Mouse (Mus musculus) ES-E14 (cell line): ENCODE results near the gene Ugt1a10.

Experiments used
- HCFC1 ChIP-seq: IDR thresholded peaks from 2 replicates; pipeline ENCODE4 v1.6.1; 2012; ENCODE audit warnings: low read length, inconsistent platforms, borderline replicate concordance; ENCODE audit not compliant: insufficient read depth
- MAFK ChIP-seq: IDR thresholded peaks from 2 replicates; pipeline ENCODE4 v1.6.1; 2014; ENCODE audit warnings: mild to moderate bottlenecking, low read depth, low read length, inconsistent platforms; ENCODE audit not compliant: insufficient read depth

GRCm38 (mm10) chr1:88133908-88134456 lies 78.8 kb downstream of the Ugt1a10 start:
- TF ChIP-seq HCFC1 (no peak), MAFK (no peak)
